In the genomic region with DNA sequence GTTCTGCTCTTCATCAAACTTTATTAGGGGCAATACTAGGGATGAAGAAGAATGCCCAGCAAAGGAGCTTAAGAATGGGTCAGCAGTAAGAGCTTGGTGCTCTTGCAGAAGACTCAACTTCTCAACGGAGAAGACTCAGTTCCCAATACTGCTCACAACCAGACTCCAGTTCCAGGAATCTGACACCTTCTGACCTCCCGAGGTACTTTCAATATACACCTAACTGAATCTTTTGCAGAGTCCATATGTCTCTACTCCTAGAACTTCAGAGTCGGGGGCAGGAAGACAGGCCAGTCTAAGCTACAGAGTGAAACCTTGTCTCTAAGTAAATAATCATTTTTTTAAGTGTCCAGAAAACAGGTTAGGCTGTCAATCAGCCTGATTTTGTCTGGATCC, we compare ENCODE assay signal across 11 mouse cellular contexts. TPM values are rescaled to one million over a fixed set of nuclear protein-coding genes. Genes with fewer than 3 reads are reported as not detected.
DNase-seq lines count a peak whose midpoint lies in the region; ATAC-seq lines count a peak whose summit lies in the region.
"Had no signal": no experiment of that assay in that cellular context is flagged by ENCODE, and none has a peak within 500 bp of the region (broad histone marks: within the 10 kb centered on the region; RNA-seq: fewer than 3 reads in every experiment).

No protein-coding gene starts in this region.

- ATAC-seq in heart, embryonic 14.5 days (ENCODE audit: insufficient number of reproducible peaks, insufficient read depth, low FRiP score, low read depth), result no peak
- ATAC-seq in hindbrain, embryonic 15.5 days (ENCODE audit: low FRiP score, low read depth), result peak; percentile 20; the same call in 1 of the 2 replicates
- peak; percentile 12; the same call in 1 of the 2 replicates for ATAC-seq in midbrain, embryonic 15.5 days (replicated peaks)

- DNase-seq in heart, adult 18-20 months, result no peak
- peak; percentile 24 for DNase-seq in NIH3T3 (ENCODE audit: low read depth)
- DNase-seq in cerebellum, postnatal 14 days, result no peak
- DNase-seq in urinary bladder, postnatal 4 days (ENCODE audit: low spot score in 2 of 2), result no peak
- DNase-seq in gastrocnemius, postnatal 25 days, result no peak
- DNase-seq: cerebellum, adult 9-10 months had no signal

- H3K9me3 ChIP-seq in heart, embryonic 14.5 days (ENCODE audit: control insufficient read depth, low read length), result no peaks in the 10 kb centered on the region
- H3K9me3 ChIP-seq in hindbrain, embryonic 15.5 days, result no peaks in the 10 kb centered on the region
- no peaks in the 10 kb centered on the region for H3K9me3 ChIP-seq in midbrain, embryonic 15.5 days

- H3K4me3 ChIP-seq in heart, embryonic 14.5 days (ENCODE audit: control insufficient read depth in 1 of 2, insufficient read depth in 1 of 2, low read depth in 1 of 2, low read length in 2 of 2), result peak overlapping the region; percentile 73 to 95
- peak overlapping the region; percentile 84 for H3K4me3 ChIP-seq in hindbrain, embryonic 15.5 days
- peak overlapping the region; percentile 67 for H3K4me3 ChIP-seq in midbrain, embryonic 15.5 days

- WGBS in heart, embryonic 14.5 days, result 8% methylated on average over 3 of the region's 3 CpGs
- 18% methylated on average over 3 of the region's 3 CpGs for WGBS in hindbrain, embryonic 15.5 days
- WGBS in midbrain, embryonic 15.5 days, result 16% methylated on average over 3 of the region's 3 CpGs

- peak overlapping the region in 1 of 2 experiments; percentile 90; a peak in 1 of 4 replicates for H3K27ac ChIP-seq in heart, embryonic 14.5 days (replicated peaks in 1 of 2; ENCODE audit: control insufficient read depth in 1 of 2, insufficient read depth in 1 of 2, low read depth in 2 of 2, low read length in 2 of 2)
- no peak overlapping the region for H3K27ac ChIP-seq in hindbrain, embryonic 15.5 days (replicated peaks)
- no peak overlapping the region for H3K27ac ChIP-seq in midbrain, embryonic 15.5 days

- H3K4me1 ChIP-seq in heart, embryonic 14.5 days (ENCODE audit: control insufficient read depth in 2 of 2, insufficient read depth in 2 of 2, low read length in 2 of 2), result peaks cover 8 to 24% of the 10 kb centered on the region in 2 experiments
- H3K4me1 ChIP-seq in hindbrain, embryonic 15.5 days (replicated peaks), result peaks cover 27% of the 10 kb centered on the region
- H3K4me1 ChIP-seq in midbrain, embryonic 15.5 days, result peaks cover 24% of the 10 kb centered on the region

- H3K36me3 ChIP-seq in heart, embryonic 14.5 days (ENCODE audit: control insufficient read depth, insufficient read depth, low read length), result peaks cover 2% of the 10 kb centered on the region; the same call in 1 of the 2 replicates
- no peaks in the 10 kb centered on the region for H3K36me3 ChIP-seq in hindbrain, embryonic 15.5 days
- H3K36me3 ChIP-seq in midbrain, embryonic 15.5 days (replicated peaks), result no peaks in the 10 kb centered on the region

- peak overlapping the region; percentile 76 for H3K4me2 ChIP-seq in heart, embryonic 14.5 days (ENCODE audit: low read length)
- H3K4me2 ChIP-seq in hindbrain, embryonic 15.5 days, result peak overlapping the region; percentile 85
- peak overlapping the region; percentile 79 for H3K4me2 ChIP-seq in midbrain, embryonic 15.5 days

- peak overlapping the region; percentile 92 for H3K9ac ChIP-seq in heart, embryonic 14.5 days (ENCODE audit: low read length)
- peak overlapping the region; percentile 79 for H3K9ac ChIP-seq in hindbrain, embryonic 15.5 days
- H3K9ac ChIP-seq in midbrain, embryonic 15.5 days, result peak overlapping the region; percentile 56

- no peaks in the 10 kb centered on the region for H3K27me3 ChIP-seq in heart, embryonic 14.5 days (ENCODE audit: control insufficient read depth, insufficient read depth, low read length)
- no peaks in the 10 kb centered on the region for H3K27me3 ChIP-seq in hindbrain, embryonic 15.5 days
- H3K27me3 ChIP-seq in midbrain, embryonic 15.5 days (replicated peaks), result no peaks in the 10 kb centered on the region

RNA-seq across cellular contexts. Expression of a gene that starts 1.1 kb away (rescaled TPM):
- 6.6 and 7.6 TPM in 2 replicates for polyA plus RNA-seq in heart, embryonic 14.5 days (2014; fragmentation: Nextera tagmentation; extraction: Ambion mirVana)
- 10 to 100 TPM in 1 of 2 experiments, 1 to 10 TPM in 1; 7.0 to 10.8 TPM for total RNA-seq in heart, adult 18-20 months (2021)
- polyA plus RNA-seq in hindbrain, embryonic 15.5 days (2015; fragmentation: Nextera tagmentation; extraction: Ambion mirVana), result 4.1 and 5.9 TPM in 2 replicates
- polyA plus RNA-seq in midbrain, embryonic 15.5 days (2015; fragmentation: Nextera tagmentation; extraction: Ambion mirVana), result 4.3 and 6.4 TPM in 2 replicates
- 1 to 10 TPM; 4.8 to 7.0 TPM for total RNA-seq in gastrocnemius, postnatal 25 days (2021)
- total RNA-seq: CH12.LX had no signal

RNA-seq across cellular contexts. Expression of a gene that starts 36.7 kb away (rescaled TPM):
- polyA plus RNA-seq in heart, embryonic 14.5 days (2014; fragmentation: Nextera tagmentation; extraction: Ambion mirVana), result not detected in 2 replicates
- not detected for total RNA-seq in heart, adult 18-20 months (2021)
- polyA plus RNA-seq in hindbrain, embryonic 15.5 days (2015; fragmentation: Nextera tagmentation; extraction: Ambion mirVana), result not detected in 2 replicates
- not detected in 2 replicates for polyA plus RNA-seq in midbrain, embryonic 15.5 days (2015; fragmentation: Nextera tagmentation; extraction: Ambion mirVana)
- not detected for total RNA-seq in gastrocnemius, postnatal 25 days (2021)
- total RNA-seq: CH12.LX; left cerebral cortex, postnatal 14 days had no signal

RNA-seq across cellular contexts. Expression of a gene that starts 37.4 kb away (rescaled TPM):
- polyA plus RNA-seq in heart, embryonic 14.5 days (2014; fragmentation: Nextera tagmentation; extraction: Ambion mirVana), result 92.0 and 94.6 TPM in 2 replicates
- total RNA-seq in heart, adult 18-20 months (2021), result 10 to 100 TPM; 27.2 to 33.3 TPM
- polyA plus RNA-seq in hindbrain, embryonic 15.5 days (2015; fragmentation: Nextera tagmentation; extraction: Ambion mirVana), result 156 and 162 TPM in 2 replicates
- 169 and 180 TPM in 2 replicates for polyA plus RNA-seq in midbrain, embryonic 15.5 days (2015; fragmentation: Nextera tagmentation; extraction: Ambion mirVana)
- 10 to 100 TPM; 32.4 to 36.7 TPM for total RNA-seq in gastrocnemius, postnatal 25 days (2021)
